Mouse (Mus musculus) cortical plate, adult 2 months (tissue): ENCODE measurements around the gene Rab8a. TPM values are rescaled to one million over a fixed set of nuclear protein-coding genes. Genes with fewer than 3 reads are reported as not detected.

ENCODE experiments used
- H3K27ac ChIP-seq: fragments of 200-500 bp; 2 replicates; pipeline ENCODE4 v1.5.1; 2012; ENCODE audit warnings: low read length, control low read depth, inconsistent platforms; ENCODE audit not compliant: insufficient read depth
- H3K4me1 ChIP-seq: fragments of 200-500 bp; 2 replicates; pipeline ENCODE4 v1.6.1; 2011; ENCODE audit warnings: low read length; ENCODE audit not compliant: control insufficient read depth, insufficient read depth
- H3K4me3 ChIP-seq: fragments of 200-500 bp; 2 replicates; pipeline ENCODE4 v1.5.1; 2011; ENCODE audit warnings: mild to moderate bottlenecking, low read length, control low read depth; ENCODE audit not compliant: insufficient read depth
- CTCF ChIP-seq: fragments of 200-500 bp; IDR thresholded peaks from 2 replicates; pipeline ENCODE4 v1.5.1; 2011; ENCODE audit warnings: mild to moderate bottlenecking, control low read depth, low read length; ENCODE audit not compliant: insufficient read depth; ENCODE audit errors: extremely low read depth
- POLR2A ChIP-seq: fragments of 200-500 bp; IDR thresholded peaks from 2 replicates; pipeline ENCODE4 v1.6.1; 2011; ENCODE audit warnings: mild to moderate bottlenecking, low read length, control low read depth; ENCODE audit not compliant: insufficient read depth; ENCODE audit errors: extremely low read depth
- polyA plus RNA-seq: library from polyadenylated mRNA; depleted of rRNA; stranded (reverse); fragments of >200 nt; gene quantifications from 2 replicates; pipeline ENCODE4 v1.2.3, GENCODE M21; 2012

The Rab8a gene
- polyA plus RNA-seq, 1 experiment: 58.6 TPM

DNA sequence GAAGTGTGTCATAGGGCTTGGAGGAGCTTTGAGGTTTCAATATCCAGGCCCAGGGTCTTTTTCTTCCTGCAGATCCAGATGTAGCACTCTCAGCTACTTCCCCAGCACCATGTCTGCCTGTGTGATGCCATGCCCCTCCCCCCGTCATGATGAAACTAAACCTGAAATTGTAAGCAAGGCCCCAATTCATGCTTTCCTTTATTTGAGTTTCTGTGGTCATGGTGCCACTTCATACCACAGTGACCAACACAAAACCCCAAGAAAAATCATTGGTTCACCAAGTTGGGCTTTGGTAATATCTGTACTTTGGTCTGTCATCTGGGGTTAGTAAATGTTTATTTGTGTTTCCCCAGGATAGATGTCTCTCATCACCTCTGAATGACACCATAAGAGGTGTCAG is 47.6 kb downstream of the Rab8a start:
- no peaks in the 10 kb centered on the region for H3K4me1 ChIP-seq
- TF ChIP-seq POLR2A (no peak), CTCF (no peak)
- no peak overlapping the region for H3K27ac ChIP-seq
- H3K4me3 ChIP-seq: no peak overlapping the region

DNA sequence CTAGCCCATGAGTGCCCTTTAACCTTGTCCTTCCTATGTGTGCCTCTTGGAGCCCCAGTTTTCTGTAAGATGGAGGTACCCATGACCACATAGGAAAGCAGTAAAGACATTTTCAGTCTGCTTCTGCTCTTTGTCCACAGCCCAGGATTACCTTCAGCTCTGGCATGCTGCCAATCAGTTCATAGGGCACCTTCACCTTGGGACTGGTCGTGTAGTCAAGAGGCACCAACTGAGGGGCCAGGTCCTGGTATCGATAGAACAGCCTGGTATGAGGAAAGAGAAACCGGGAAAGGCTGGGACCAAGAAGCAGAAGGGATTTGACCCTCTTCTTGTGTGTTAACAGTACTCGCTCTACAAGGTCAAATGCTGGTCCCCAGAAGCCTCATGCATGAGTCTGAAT is 49.2 kb downstream of the Rab8a start:
- no peak overlapping the region for H3K27ac ChIP-seq

DNA sequence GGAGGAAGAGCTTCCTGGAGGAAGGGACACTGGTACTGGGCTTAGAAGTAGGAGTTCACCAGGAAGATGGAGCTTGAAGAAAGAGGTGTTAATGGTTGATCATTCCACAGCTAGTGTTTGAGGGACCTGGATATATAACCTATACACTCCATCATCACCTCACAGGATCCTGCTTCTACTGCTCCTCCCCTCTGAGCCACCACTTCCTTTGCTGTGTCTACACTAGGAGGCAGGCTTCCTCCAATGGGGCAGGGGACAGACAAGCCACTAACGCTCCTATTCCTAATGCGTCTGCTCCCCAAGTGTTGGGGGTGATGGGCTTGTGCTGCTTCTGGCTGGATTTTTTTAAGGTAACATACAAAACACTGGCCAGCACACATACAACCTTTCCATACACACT is 49.7 kb downstream of the Rab8a start:
- H3K27ac ChIP-seq: no peak overlapping the region
- TF ChIP-seq CTCF: no peak
- no peak for TF ChIP-seq POLR2A
- no peaks in the 10 kb centered on the region for H3K4me1 ChIP-seq
- no peak overlapping the region for H3K4me3 ChIP-seq

More for the DNA sequence above, 49.2 kb downstream of the Rab8a start:
- H3K4me3 ChIP-seq: no peak overlapping the region
- no peaks in the 10 kb centered on the region for H3K4me1 ChIP-seq
- TF ChIP-seq POLR2A (no peak), CTCF (no peak)

DNA sequence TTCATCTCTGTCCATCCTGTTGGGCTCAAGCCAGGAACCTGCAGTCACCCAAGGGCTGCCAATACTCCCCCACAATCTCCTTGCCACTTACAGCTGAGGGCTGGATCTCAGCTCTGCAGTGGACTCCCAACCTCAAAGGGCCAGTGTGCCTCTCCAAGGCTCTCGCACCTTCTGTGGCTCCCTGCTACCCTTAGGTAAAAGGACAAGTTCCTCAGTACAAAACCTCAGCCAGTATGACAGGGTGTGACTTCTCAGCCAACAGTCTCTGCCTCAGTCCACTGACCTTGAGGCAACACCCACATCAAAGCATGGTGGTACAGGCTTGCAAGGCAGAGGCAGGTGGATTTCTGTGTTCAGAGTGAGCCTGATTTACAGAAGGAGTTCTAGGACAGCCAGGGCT is 50.8 kb downstream of the Rab8a start:
- TF ChIP-seq CTCF (no peak), POLR2A (no peak)
- Histone ChIP-seq H3K4me1 (no peaks in the 10 kb centered on the region), H3K4me3 (no peak overlapping the region), H3K27ac (no peak overlapping the region)

DNA sequence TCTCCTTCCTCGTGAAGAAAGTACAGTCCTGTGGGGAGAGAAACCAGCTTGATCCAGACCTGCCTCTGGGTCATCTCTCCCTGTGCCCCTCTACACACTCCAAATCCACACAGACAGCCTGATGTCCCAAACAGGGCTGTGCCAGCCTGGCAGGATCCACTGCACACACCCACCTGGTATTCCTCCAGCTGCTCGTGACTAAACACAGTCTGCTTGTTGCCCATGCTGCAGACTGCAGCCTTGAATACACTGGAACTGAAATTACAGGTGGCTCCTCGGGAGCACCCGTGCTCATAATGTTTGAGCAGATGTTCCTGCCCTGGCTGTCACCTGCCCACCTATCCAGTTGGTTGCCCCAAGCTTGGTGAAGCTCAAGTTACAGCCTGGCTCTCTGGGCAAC is 51.8 kb downstream of the Rab8a start, which contains the start of gene Cib3:
Gene Cib3 (minus strand): TSS at position 87 of the 400 bp plus-strand sequence.
- H3K27ac ChIP-seq: no peak within 1 kb of the TSS
- H3K4me3 ChIP-seq: no peak within 1 kb of the TSS
- no peaks in the 10 kb centered on the region for H3K4me1 ChIP-seq
- no peak for TF ChIP-seq POLR2A

DNA sequence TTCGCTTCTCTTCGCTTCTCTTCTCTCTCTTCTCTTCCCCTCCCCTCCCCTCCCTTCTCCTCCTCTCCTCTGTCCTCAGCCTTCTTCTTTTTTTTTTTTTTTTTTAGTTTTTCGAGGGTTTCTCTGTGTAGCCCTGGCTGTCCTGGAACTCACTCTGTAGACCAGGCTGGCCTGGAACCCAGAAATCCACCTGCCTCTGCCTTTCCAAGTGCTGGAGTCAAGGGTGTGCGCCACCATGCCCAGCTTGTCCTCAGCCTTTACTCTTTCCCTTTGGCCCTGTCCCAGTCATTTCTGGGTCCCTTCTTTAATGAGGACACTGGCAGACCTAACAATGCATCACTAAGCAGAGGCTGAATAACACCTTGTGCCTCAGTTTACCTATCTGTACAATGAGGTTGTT is 52.5 kb downstream of the Rab8a start, which contains the start of gene Gm11034:
Gene Gm11034 (minus strand): TSS at position 101 of the 400 bp plus-strand sequence.
- no peaks in the 10 kb centered on the region for H3K4me1 ChIP-seq
- no peak within 1 kb of the TSS for H3K27ac ChIP-seq
- TF ChIP-seq POLR2A (no peak), CTCF (no peak)
- no peak within 1 kb of the TSS for H3K4me3 ChIP-seq

DNA sequence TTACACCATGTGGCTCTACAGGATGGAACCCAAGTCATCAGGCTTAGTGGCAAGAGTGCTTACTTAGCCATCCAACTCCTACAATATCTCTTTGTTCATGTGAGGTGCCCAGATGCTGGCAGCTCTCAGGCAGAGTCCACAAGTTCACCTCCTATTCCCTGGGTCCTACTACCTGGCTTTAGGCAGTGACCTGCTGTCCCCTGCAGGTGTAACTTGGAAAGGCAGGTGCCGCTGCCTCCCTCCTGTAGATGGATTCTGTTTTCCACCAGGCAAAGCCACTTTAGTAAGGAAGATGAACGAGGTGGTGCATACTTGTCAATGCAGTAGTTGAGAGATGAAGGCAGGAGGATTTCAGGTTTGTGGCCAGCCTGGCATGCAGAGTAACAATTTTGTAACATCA is 54.1 kb downstream of the Rab8a start:
- no peak overlapping the region for H3K4me3 ChIP-seq
- no peak overlapping the region for H3K27ac ChIP-seq
- H3K4me1 ChIP-seq: peaks cover under 1% of the 10 kb centered on the region; the same call in 1 of the 2 replicates
- no peak for TF ChIP-seq POLR2A
- no peak for TF ChIP-seq CTCF

DNA sequence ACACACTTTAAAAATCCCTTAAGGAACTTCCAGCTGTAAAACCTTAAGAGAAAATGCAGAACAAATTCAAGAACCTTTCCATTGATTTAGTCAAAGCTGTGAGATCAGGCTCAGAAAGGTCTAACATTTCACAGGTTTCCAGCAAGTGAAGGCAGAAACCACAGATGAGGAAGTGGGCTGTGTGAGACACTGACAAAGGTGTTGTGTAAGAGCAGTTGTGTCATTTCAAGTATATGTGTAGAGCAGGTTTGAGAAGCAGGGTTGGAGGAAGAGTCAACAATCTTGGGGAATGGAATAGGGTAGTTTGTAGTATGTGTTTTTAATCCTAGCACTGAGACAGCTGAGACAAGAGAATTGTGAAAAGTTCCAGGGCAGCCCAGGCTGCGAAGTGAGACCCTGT is 54.9 kb downstream of the Rab8a start:
- peaks cover 7% of the 10 kb centered on the region for H3K4me1 ChIP-seq
- no peak overlapping the region for H3K4me3 ChIP-seq
- TF ChIP-seq POLR2A (no peak), CTCF (no peak)
- no peak overlapping the region for H3K27ac ChIP-seq

DNA sequence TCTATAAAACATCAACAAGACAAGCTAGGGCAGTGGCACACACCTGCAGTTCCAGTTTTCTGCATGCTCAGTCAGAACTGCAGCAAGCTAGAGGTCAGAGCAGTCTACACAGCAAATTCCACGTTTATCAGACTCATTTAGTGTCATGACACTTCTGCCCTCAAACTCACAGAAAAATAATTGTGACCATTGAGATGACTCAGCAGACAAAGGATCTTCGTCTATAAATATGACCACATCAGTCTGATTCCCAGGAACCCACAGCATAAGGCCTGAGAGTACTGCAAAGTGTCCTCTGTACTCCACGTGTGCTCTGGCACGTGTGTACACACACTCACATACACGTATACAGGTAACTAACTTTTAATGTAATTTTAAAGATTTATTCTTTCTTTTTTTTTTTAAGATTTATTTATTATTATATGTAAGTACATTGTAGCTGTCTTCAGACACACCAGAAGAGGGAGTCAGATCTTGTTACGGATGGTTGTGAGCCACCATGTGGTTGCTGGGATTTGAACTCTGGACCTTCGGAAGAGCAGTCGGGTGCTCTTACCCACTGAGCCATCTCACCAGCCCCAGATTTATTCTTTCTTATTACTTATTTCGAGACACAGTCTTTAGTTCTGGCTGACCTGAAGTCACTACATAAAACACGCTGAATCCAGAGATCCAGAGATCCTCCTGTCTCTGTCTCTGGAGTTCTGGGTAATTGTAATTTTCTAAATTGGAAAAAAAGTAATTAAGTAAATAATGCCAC is 58.0 kb downstream of the Rab8a start:
- TF ChIP-seq POLR2A (no peak), CTCF (no peak)
- H3K27ac ChIP-seq: no peak overlapping the region
- H3K4me3 ChIP-seq: peak overlapping the region; percentile 89; the same call in 1 of the 2 replicates
- H3K4me1 ChIP-seq: peaks cover 7% of the 10 kb centered on the region
